Mouse (Mus musculus) T-helper 17 cell (primary cell): ENCODE data around the gene Timm29.
"Not testable (repeated sequence)": the region's sequence is repeated elsewhere in the genome, so short reads cannot be mapped to it uniquely, and the experiment has no call there.

Source experiments
- in situ Hi-C, 2 experiments: fragments of 300-600 bp; cut with MboI, MseI; formaldehyde crosslinking; loops; 1 replicate in 1 of 2; 2 replicates in 1 of 2; pipeline ENCODE4 v1.15.1; 2025; ENCODE audit warnings: high pct_unique_total_duplicates in 2 of 2

The Timm29 gene

GRCm38 (mm10) chr9:21578226-21578625 lies 14.3 kb upstream of the Timm29 start:
- in situ Hi-C loops, result no loop called here

DNA sequence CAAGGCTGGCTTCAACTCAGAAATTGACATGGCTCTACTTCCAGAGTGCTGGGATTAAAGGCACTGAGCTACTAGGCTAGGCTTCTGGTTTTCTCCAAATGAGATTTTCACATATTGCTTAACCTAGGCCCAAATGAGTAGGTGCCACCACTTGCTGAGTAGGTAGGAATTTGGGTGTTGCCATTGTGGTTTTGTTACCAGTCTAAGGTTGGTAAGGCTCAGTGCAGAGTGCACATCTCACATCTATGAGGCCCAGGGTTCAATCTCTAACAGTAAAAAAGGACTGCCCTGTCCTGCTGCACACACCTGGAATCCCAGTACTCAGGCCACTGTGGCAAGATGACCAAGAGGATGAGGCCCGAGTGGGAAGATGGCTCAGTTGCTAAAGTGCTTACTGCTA lies 7.1 kb upstream of the Timm29 start:
- in situ Hi-C loops, result no loop called here

GRCm38 (mm10) chr9:21587678-21588349 lies 4.7 kb upstream of the Timm29 start:
- in situ Hi-C loops, result no loop called here

DNA sequence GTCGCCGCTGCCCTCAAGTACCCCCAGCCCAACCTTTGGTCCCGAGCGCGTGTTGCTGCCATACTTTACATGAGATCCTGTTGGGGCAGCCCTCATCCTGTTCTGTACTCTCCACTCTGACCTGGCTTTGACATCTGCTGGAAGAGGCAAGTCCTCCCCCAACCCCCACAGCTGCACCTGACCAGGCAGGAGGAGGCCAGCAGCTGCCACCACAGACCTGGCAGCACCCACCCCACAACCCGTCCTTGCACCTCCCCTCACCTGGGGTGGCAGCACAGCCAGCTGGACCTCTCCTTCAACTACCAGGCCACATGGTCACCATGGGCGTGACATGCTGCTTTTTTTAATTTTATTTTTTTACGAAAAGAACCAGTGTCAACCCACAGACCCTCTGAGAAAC lies 4.2 kb upstream of the Timm29 start:
- in situ Hi-C loops, result no loop called here

DNA sequence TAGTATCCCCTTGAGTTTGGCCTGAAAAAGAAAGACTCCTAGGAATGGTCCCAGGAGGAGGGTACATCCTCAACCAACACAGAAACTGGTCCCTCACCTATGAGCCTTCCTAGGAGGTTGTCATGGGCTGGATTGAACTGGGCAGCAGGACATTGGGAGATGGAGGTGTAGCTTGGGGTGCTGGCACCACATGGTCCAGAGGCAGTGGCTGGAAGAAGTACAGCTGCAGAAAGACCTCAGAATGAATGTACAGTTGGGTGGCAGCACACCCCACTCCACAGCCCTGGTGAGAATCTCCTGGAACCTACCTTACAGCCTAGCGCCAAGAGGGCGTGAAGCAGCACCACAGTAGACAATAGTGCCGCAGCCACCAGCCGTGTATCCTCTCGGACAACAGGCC lies 3.0 kb upstream of the Timm29 start:
- in situ Hi-C loops, result no loop called here

DNA sequence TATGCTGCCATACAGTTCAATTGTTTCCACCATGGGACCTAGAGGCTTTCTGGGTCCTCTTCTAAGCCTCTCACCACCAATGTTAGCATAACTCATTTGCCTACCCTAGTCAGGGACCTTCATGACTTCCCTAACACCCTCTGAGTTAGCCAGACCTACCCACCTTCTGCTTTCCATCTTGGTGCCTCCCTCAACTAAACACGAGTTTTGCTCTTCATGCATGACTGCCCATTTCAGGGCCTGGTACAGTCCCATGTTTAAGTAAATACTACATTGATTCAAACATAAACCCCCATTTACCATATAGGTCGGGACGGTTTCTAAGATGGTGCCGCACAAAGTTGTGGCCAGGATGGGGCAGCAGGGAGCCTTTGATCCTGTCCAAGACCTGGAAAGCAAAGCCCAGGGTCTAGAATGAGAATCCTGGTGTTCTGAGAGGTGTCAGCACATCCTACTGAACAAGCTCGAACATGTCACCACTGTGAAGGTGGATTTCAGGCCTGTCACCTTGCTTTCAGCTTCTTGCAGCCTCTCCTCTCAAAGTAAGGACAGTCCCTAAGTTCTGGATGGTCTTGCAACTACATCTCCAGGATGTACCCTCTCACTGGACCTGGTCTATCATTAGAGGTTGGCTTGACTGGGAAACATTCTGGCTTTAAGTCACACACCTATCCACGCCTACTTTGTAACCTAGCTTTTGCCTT lies 1.2 kb upstream of the Timm29 start:
- in situ Hi-C loops, result no loop called here

- in situ Hi-C loops, result no loop called here
Observed at GRCm38 (mm10) chr9:21591831-21592702, 455 bp upstream of the Timm29 start.

- in situ Hi-C loops, result no loop called here
Observed at GRCm38 (mm10) chr9:21593122-21593721, 700 bp downstream of the Timm29 start.

GRCm38 (mm10) chr9:21594350-21594749 lies 1.8 kb downstream of the Timm29 start:
- in situ Hi-C loops, result not testable (repeated sequence)

GRCm38 (mm10) chr9:21594838-21595237 lies 2.3 kb downstream of the Timm29 start:
- in situ Hi-C loops, result no loop called here

GRCm38 (mm10) chr9:21598198-21598597 lies 5.7 kb downstream of the Timm29 start:
- in situ Hi-C loops, result no loop called here

GRCm38 (mm10) chr9:21600186-21600585 lies 7.7 kb downstream of the Timm29 start:
- in situ Hi-C loops, result loop anchor here in 1 of 2 experiments (25.0 kb wide), 1 partner anchor 1037 kb away; no protein-coding TSS in a partner anchor

DNA sequence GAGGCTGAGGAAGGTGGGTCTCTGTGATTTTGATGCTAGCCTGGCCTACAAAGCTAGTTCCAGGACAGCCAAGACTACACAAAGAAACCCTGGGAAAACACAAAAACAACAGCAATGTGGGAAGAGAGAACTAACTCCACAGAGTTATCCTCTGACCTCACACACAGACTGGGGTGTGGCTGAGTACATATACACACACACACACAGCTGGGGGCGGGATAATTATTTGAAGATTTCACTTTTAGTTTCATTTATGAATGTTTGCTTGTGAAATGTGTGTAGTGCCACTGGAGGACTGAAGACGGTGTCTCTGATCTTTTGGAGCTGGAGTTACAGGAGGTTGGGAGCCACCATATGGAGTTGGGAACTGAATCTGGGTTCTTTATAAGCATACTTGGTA lies 8.6 kb downstream of the Timm29 start:
- in situ Hi-C loops, result loop anchor here in 1 of 2 experiments (25.0 kb wide), 1 partner anchor 1036 kb away; no protein-coding TSS in a partner anchor

DNA sequence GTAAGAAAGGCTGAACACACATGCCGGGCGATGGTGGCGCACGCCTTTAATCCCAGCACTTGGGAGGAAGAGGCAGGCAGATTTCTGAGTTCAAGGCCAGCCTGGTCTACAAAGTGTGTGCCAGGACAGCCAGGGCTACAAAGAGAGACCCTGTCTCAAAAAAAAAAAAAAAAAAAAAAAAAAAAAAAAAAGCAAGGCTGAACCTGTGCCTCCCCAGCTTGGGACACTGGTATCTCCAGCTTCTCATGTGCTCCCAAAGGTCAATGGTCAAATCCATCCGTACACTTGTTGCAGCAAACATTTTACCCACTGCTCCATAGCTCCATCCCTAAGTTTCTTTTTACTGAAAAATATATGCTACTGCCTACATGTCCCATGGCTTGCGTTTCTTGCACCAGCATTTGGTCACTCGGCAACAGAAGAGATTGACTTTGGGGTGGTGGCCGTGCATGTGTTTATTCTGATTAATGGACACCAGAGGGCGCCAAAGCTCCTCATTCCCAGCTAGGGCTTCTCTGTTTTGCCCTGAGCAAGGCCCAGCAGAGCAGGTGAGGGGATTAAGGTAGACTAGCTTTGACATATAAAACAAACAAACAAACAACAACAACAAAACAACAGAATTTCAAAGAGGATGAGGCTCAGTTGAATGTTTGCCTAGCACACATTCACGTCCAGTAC lies 9.3 kb downstream of the Timm29 start:
- in situ Hi-C loops, result loop anchor here in 1 of 2 experiments (25.0 kb wide), 1 partner anchor 1035 kb away; no protein-coding TSS in a partner anchor

DNA sequence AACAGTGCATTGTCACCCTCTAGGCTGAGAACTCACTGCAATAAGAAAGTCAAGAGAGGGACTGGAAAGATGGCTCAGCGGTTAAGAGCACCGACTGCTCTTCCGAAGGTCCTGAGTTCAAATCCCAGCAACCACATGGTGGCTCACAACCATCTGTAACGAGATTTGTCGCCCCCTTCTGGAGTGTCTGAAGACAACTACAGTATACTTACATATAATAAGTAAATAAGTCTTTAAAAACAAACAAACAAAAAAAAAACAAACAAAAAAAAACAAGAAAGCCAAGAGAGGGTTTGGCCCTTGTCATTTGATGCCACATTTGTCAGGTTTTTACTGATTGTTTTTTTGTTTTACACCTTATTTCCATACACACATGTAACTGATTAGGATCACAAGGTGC lies 11.6 kb downstream of the Timm29 start:
- in situ Hi-C loops, result loop anchor here in 1 of 2 experiments (25.0 kb wide), 1 partner anchor 1033 kb away; no protein-coding TSS in a partner anchor

DNA sequence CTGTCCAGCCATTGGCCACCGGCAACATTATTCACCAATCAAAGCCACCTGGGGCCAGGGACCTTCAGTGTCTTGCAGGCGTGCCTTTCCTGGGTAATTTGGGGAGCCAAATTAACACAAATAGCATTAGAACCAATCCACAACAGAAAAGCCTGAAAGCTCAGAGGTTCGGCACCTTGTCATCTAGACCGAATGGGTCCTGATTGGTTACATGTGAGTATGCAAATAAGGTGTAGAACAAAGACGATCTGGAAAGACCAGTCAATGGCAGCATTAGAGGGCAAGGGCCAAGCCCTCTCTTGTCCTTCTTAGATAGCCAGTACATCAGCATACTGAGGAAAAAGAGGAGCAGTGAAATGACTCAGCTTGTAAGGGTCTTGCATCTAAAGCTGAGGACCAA lies 13.3 kb downstream of the Timm29 start:
- in situ Hi-C loops, result loop anchor here in 1 of 2 experiments (25.0 kb wide), 1 partner anchor 1031 kb away; no protein-coding TSS in a partner anchor

DNA sequence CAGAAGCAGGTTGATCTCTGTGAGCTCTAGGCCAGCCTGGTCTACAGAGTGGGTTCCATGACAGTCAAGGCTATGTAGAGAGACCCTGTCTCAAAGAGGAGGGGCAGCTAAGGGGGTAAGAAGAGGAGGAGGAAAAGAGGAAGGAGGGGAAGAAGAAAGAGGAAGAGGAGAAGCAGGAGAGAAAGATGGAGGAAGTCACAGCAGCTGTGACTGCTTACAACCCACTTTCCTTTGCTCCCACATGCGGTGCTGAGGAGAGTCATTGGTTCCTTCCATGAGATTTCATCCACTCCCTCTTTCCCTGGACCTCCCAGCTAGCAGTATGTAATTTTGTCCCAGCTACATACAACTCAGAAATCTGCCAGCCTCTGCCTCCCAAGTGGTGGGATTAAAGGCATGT lies 14.1 kb downstream of the Timm29 start:
- in situ Hi-C loops, result loop anchor here in 1 of 2 experiments (25.0 kb wide), 1 partner anchor 1031 kb away; no protein-coding TSS in a partner anchor

- in situ Hi-C loops, result loop anchor here in 1 of 2 experiments (25.0 kb wide), 1 partner anchor 1027 kb away; no protein-coding TSS in a partner anchor
Observed at GRCm38 (mm10) chr9:21609861-21610260, 17.3 kb downstream of the Timm29 start.

DNA sequence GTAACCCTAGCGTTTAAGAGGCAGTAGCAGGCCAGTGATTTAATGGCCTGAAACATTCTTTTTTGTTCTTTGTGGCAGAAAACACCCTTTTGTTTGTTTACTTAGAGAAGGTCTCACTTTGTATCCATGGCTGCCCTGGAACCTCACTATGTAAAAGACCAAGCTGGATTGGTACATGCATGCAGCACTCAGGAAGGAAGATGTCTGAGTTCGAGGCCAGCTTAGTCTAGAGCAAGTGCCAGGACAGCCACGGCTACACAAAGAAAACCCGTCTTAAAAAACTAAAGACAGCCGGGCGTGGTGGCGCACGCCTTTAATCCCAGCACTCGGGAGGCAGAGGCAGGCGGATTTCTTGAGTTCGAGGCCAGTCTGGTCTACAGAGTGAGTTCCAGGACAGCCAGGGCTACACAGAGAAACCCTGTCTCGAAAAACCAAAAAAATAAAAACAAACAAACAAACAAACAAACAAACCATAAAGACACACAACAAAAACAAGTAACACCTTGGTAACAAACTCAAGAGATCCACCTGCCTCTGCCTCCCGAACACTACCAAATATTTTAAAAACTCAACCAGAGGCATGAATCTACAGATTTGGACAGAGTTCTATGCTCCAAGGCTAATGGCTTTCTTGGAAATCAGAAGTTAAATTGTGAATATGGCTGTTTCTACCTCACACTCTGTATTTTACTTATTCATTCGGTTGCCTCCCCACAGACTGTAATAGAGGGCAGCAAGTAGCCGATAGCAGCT lies 22.5 kb downstream of the Timm29 start:
- in situ Hi-C loops, result loop anchor here in 1 of 2 experiments (25.0 kb wide), 1 partner anchor 1022 kb away; no protein-coding TSS in a partner anchor
